Mouse (Mus musculus) intestine, postnatal 0 days (tissue): Measurements from ENCODE around the gene Prkaa1. TPM values are rescaled to one million over a fixed set of nuclear protein-coding genes. Genes with fewer than 3 reads are reported as not detected.
A peak's percentile ranks its signal among the peaks of the same experiment; 100 is the strongest.

Experiments used
- ATAC-seq: fragments of 200-750 bp; cut with Nextera tagmentation; 2 replicates; pipeline ENCODE4 v1.8.0; 2017; ENCODE audit warnings: mild to moderate bottlenecking, moderate TSS enrichment, moderate library complexity
- H3K27ac ChIP-seq: fragments of 300-500 bp; sonication (generic); 2 replicates; pipeline ENCODE4 v1.5.1; 2014; ENCODE audit warnings: mild to moderate bottlenecking, low read depth, low read length, moderate library complexity
- H3K27me3 ChIP-seq: fragments of 300-500 bp; sonication (generic); replicated peaks from 2 replicates; pipeline ENCODE4 v1.6.1; 2014; ENCODE audit warnings: low read length, mixed read lengths; ENCODE audit not compliant: control insufficient read depth, insufficient read depth
- H3K36me3 ChIP-seq: fragments of 300-500 bp; sonication (generic); 2 replicates; pipeline ENCODE4 v1.6.1; 2014; ENCODE audit warnings: mild to moderate bottlenecking, moderate library complexity; ENCODE audit not compliant: control insufficient read depth, insufficient read depth
- H3K4me1 ChIP-seq: fragments of 300-500 bp; sonication (generic); replicated peaks from 2 replicates; pipeline ENCODE4 v1.6.1; 2014; ENCODE audit warnings: antibody characterized with exemption, low read length, mixed read lengths; ENCODE audit not compliant: control insufficient read depth, insufficient read depth
- H3K4me2 ChIP-seq: fragments of 300-500 bp; sonication (generic); replicated peaks from 2 replicates; pipeline ENCODE4 v1.6.1; 2014; ENCODE audit warnings: low read depth, mild to moderate bottlenecking, moderate library complexity
- H3K4me3 ChIP-seq: fragments of 300-500 bp; sonication (generic); 2 replicates; pipeline ENCODE4 v1.5.1; 2014; ENCODE audit warnings: low read depth, low read length
- H3K9ac ChIP-seq: fragments of 300-500 bp; sonication (generic); 2 replicates; pipeline ENCODE4 v1.6.1; 2014; ENCODE audit warnings: mild to moderate bottlenecking, low read depth, low read length
- H3K9me3 ChIP-seq: fragments of 300-500 bp; sonication (generic); 2 replicates; pipeline ENCODE4 v1.6.1; 2016; ENCODE audit warnings: mixed run types; ENCODE audit not compliant: control insufficient read depth
- CTCF ChIP-seq: sonication (generic); IDR thresholded peaks from 2 replicates; pipeline ENCODE4 v1.5.1; 2016; ENCODE audit warnings: low read depth, mild to moderate bottlenecking, control low read depth, antibody characterized with exemption, moderate library complexity
- WGBS: fragments of 180-500 bp; shearing (Covaris S2); extraction: QIAGEN DNeasy Blood & Tissue Kit; methylation state at CpG from one replicate; pipeline ENCODE4 v1.1.7; 2014; 5-methylcytosine and 5-hydroxymethylcytosine counted together
- polyA plus RNA-seq: library from polyadenylated mRNA; unstranded; fragments of >200 nt; fragmentation: Nextera tagmentation; extraction: Ambion mirVana; gene quantifications from 2 replicates; pipeline ENCODE4 v1.2.1, GENCODE M21; 2015

Gene Prkaa1
- polyA plus RNA-seq, 1 experiment from 2014 or later, result 16.6 TPM

DNA sequence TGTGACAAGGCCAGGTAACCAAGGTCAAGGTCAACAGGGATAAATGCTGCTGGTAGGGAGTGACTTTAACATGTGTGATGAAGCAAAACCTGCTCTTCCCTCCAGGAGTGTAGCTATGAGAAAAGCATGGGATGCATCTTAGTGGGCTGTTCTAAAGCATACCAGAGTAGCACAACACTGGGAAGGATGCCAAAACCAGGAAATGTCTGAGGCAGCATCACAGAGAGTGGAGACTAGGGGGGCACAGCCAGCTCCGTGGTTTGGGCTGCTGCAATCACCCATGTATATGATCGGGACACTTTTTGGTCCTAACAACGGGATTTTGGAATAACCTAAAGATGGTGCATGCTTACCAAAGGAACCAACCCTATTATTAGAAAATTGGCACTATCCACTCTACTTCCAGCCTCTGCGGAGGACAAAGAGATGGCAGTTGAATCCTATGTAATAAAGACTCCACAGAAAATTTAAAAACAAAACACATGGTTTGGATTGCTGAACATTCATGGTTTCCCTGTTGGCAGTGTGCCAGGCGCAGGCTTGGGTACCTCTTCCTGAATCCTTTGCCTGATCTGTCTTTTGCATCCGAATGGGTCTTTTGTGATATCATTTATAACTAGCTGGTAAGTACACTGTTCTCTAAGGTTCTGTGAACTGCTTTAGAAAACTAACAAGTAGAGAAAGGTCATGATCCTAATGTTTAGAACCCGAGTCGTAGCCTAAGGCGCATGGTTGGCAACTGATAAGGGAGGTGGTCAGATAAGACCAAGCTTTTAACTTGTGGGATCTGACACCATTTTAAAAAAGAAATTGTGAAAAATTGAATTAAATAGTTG, 5.4 kb upstream of the Prkaa1 start:
- no peak for ATAC-seq
- H3K27ac ChIP-seq, result no peak overlapping the region
- H3K9ac ChIP-seq, result no peak overlapping the region
- no peak overlapping the region for H3K4me2 ChIP-seq
- no peaks in the 10 kb centered on the region for H3K36me3 ChIP-seq
- TF ChIP-seq CTCF, result no peak
- no peaks in the 10 kb centered on the region for H3K27me3 ChIP-seq
- 63% methylated on average over 9 of the region's 9 CpGs for WGBS
- no peak overlapping the region for H3K4me3 ChIP-seq
- H3K9me3 ChIP-seq, result no peaks in the 10 kb centered on the region
- H3K4me1 ChIP-seq, result no peaks in the 10 kb centered on the region

DNA sequence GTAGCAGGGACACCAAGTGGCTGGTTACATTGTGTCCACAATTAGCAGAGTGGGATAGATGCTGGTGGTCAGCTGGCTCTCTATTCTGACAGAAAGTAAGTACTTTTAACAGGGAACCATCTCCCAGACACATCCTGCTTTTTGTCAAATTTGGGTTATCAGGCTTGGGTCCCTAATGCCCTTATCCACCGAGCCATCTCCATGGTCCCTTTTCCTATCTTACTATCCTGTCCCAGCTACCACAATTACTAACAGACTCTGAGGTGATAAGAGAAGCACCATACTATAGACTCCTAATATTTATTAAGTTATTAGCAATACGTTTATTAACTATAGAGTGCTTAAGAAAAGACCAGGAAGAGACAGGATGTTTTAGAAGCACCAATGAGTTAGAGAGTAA, 4.3 kb upstream of the Prkaa1 start:
- H3K4me1 ChIP-seq, result no peaks in the 10 kb centered on the region
- H3K9me3 ChIP-seq, result no peaks in the 10 kb centered on the region
- H3K4me3 ChIP-seq, result no peak overlapping the region
- no peak for TF ChIP-seq CTCF
- no peaks in the 10 kb centered on the region for H3K27me3 ChIP-seq
- ATAC-seq, result no peak
- no peak overlapping the region for H3K4me2 ChIP-seq
- H3K36me3 ChIP-seq, result no peaks in the 10 kb centered on the region
- no peak overlapping the region for H3K9ac ChIP-seq
- WGBS, result 73% methylated on average over 2 of the region's 2 CpGs
- no peak overlapping the region for H3K27ac ChIP-seq

DNA sequence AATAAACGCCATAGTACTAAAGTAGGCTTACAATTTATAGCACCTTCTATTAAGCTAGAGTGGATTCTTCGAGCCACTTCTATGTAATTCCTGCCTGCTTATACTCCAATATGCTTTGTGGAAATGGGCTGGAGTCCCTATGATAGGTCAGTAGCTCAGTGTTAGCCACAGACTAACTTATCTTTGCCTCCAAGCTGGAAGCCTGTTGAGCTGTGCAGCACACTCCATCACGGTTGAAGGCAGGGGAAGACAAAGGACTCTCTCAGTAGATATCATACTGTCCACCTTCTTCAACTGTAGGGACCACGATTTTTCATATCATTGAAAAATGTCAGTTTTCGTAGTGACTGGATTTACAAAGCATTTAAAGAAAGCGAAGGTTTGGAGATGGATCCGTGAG, 3.8 kb upstream of the Prkaa1 start:
- no peak overlapping the region for H3K4me2 ChIP-seq
- no peaks in the 10 kb centered on the region for H3K4me1 ChIP-seq
- H3K27me3 ChIP-seq, result no peaks in the 10 kb centered on the region
- no peaks in the 10 kb centered on the region for H3K36me3 ChIP-seq
- H3K9ac ChIP-seq, result no peak overlapping the region
- no peak for TF ChIP-seq CTCF
- 83% methylated on average over 7 of the region's 7 CpGs for WGBS
- no peaks in the 10 kb centered on the region for H3K9me3 ChIP-seq
- ATAC-seq, result no peak
- H3K27ac ChIP-seq, result no peak overlapping the region
- no peak overlapping the region for H3K4me3 ChIP-seq

DNA sequence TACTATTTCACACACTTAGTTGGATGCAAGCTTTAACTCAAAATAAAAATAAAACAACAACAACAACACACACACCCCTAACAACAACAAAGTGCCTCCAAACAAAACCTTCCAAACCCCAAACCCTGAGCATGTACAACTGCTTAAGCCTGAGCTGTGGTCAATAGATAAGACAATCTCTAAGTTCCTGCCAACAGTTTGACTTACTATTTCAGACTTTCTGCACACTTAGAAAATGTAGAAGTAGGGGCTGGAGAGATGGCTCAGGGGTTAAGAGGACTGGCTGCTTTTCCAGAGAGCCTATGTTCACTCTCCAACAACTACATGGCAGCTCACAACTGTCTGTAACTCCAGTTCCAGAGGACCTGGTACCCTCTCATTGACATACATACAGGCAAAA, 3.3 kb upstream of the Prkaa1 start:
- no peak for TF ChIP-seq CTCF
- no peaks in the 10 kb centered on the region for H3K27me3 ChIP-seq

DNA sequence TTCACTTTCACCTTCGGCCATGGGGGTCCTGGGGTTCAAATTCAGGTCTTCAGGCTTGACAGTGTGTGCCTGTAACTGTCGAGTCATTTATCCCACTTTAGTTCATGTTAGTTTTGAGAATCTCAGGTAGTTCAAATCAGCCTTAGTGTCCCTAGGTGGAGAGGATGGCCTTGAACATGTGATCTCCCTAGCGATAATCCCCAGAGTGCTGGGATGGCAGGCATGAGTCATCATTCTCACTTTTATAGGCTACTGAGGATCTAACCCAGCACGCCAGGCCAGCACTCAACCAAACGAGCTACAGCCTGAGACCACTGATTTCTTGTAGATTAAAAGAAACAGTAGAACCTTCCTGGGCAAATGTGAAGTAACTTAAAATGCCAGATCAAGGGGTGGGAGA, 1.6 kb upstream of the Prkaa1 start:
- Histone ChIP-seq H3K9me3 (no peaks in the 10 kb centered on the region), H3K27ac (peak overlapping the region; percentile 46; the same call in 1 of the 2 replicates), H3K36me3 (no peaks in the 10 kb centered on the region), H3K4me2 (no peak overlapping the region), H3K4me3 (no peak overlapping the region), H3K9ac (no peak overlapping the region), H3K27me3 (no peaks in the 10 kb centered on the region), H3K4me1 (0 out of 2 replicates have a peak, but pooled peaks cover 6% of the 10 kb centered on the region)
- no peak for ATAC-seq
- WGBS, result 43% methylated on average over 5 of the region's 5 CpGs
- no peak for TF ChIP-seq CTCF

More for the DNA sequence above, 3.3 kb upstream of the Prkaa1 start:
- Histone ChIP-seq H3K4me2 (no peak overlapping the region), H3K27ac (no peak overlapping the region), H3K36me3 (no peaks in the 10 kb centered on the region), H3K4me1 (0 out of 2 replicates have a peak, but pooled peaks cover 4% of the 10 kb centered on the region), H3K4me3 (no peak overlapping the region), H3K9ac (no peak overlapping the region), H3K9me3 (no peaks in the 10 kb centered on the region)
- no peak for ATAC-seq

DNA sequence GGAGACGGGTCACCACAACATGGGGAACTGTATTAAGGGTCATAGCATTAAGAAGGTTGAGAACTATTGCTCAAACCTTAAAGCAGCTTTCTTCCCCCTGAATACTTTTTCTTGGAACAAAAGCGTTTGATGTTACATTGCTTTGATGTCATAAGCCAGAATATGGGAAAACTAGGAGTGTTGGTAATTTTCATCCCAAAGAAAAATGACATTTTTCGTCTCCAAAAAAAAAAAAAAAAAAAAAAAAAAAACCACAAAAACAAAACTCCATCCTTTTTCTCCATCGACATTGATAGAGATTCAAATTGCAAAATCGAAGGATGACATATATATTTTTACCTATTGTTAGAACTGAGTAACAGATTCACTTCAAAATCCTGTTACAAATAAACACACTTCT, 947 bp upstream of the Prkaa1 start:
- Histone ChIP-seq H3K4me1 (0 out of 2 replicates have a peak, but pooled peaks cover 6% of the 10 kb centered on the region), H3K4me2 (peak overlapping the region; percentile 86; the same call in 1 of the 2 replicates), H3K27me3 (no peaks in the 10 kb centered on the region), H3K36me3 (no peaks in the 10 kb centered on the region), H3K9me3 (no peaks in the 10 kb centered on the region), H3K4me3 (no peak overlapping the region), H3K27ac (no peak overlapping the region), H3K9ac (no peak overlapping the region)
- WGBS, result 63% methylated on average over 5 of the region's 5 CpGs
- TF ChIP-seq CTCF, result no peak
- ATAC-seq, result no peak
